Mouse (Mus musculus) common myeloid progenitor, adult 5-6 weeks (primary cell): ENCODE measurements around the gene Nynrin. TPM values are rescaled to one million over a fixed set of nuclear protein-coding genes. Genes with fewer than 3 reads are reported as not detected.

Experiments used
- ATAC-seq: replicated peaks from 2 replicates; pipeline ENCODE4 v1.8.0; 2016; ENCODE audit warnings: low read depth, mild to moderate bottlenecking, moderate TSS enrichment, inconsistent platforms; ENCODE audit not compliant: poor library complexity, severe bottlenecking
- total RNA-seq: library from RNA; stranded (forward); fragments of 200-1000, 187-1606 nt; gene quantifications from 2 replicates; pipeline ENCODE4 v1.2.3, GENCODE M21; 2017

Nynrin gene
- 5.9 and 6.5 TPM in 2 replicates for total RNA-seq

DNA sequence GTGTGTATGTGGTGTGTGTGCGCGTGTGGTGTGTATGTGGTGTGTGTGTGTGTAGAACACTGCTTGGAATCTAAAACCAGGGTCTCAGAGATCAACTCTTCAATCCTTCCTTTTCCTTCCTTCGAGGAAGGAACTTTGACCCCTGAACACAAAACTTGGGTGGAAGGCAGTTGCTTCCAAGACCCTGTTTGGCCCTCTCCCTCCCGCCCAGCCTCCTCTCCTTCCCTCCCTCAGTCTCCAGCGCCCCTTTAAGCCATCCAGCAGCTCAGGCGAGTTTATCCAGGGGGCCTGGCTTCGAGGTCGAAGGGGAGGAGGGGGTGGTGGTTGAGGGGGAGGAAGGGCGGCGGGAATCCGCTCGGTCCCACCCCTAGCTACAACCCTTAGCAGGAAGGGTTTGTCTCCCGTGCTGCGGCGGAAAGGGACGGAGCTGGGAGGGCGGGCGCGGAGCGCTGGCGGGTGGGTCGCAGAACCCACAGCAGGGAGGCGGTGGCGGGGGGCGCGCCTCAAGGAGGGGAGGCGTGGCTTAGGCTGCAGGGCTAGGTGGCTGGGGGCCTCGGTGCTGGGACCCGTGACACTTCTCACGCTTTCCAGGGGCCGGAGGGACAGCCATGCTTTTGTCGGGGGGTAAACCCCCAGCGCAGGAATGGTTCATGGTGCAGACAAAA is at the start of gene Nynrin:
Nynrin (plus strand) TSS at position 390 of the 665 bp plus-strand sequence.
- peak; percentile 84 for ATAC-seq

- ATAC-seq, result no peak
Observed at GRCm38 (mm10) chr14:55814885-55815284, 38.9 kb upstream of the Nynrin start.

GRCm38 (mm10) chr14:55815310-55815751 is 38.5 kb upstream of the Nynrin start:
- ATAC-seq, result peak; percentile 18; the same call in 1 of the 2 replicates

DNA sequence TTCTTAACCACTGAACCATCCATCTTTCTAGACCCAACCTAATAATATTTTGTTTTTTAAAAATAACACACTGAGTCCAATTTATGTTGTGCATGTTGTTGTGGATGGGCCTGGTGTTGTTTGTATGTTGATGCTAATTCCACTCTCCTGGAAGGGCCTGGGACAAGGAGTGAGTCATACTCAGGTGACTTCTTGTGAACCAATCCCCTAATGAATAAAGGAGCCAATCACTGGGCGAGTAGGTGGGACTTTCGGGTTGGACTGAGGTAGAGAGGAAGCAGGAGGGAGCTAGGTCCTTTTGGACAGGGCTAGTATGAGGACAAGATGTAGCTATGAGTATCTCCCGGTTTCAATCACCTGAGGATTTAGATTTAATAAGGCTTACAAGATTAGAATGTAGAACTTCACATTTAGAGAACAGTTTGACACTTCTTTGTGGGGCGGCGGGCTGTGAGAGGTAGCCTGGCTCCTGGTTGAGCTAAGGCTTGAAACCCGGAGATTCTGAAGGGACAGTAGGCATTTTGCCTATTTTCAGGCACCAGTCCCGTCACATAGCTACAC is 33.9 kb upstream of the Nynrin start:
- no peak for ATAC-seq

DNA sequence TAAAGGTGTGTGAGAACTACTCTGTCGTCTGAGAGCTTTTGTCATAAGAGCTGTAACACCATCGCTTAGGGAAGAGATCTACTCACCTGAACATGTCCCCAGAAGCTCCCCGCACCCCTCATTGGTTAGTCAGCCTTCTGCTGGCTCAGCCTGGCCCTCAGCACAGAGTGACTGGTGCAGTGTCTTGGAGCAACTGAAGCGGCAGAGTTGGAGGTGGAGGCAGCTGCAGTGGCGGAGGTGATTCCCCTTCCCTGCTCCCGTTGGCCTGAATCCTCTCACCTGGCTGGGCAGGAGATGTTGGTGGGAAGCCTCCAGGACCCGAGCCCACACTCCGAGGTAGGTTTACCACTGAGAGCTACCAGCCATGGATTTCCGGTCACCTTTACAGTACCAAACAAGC is 33.2 kb upstream of the Nynrin start:
- no peak for ATAC-seq

- ATAC-seq, result peak; percentile 91
Observed at GRCm38 (mm10) chr14:55822435-55822990, 31.3 kb upstream of the Nynrin start.

- ATAC-seq, result 0 out of 2 replicates have a peak, but pooled peaks have one; percentile 12
Observed at GRCm38 (mm10) chr14:55822991-55823762, 30.6 kb upstream of the Nynrin start, which contains the start of gene Nfatc4. Gene Nfatc4 (plus strand): TSS chr14:55823144.

DNA sequence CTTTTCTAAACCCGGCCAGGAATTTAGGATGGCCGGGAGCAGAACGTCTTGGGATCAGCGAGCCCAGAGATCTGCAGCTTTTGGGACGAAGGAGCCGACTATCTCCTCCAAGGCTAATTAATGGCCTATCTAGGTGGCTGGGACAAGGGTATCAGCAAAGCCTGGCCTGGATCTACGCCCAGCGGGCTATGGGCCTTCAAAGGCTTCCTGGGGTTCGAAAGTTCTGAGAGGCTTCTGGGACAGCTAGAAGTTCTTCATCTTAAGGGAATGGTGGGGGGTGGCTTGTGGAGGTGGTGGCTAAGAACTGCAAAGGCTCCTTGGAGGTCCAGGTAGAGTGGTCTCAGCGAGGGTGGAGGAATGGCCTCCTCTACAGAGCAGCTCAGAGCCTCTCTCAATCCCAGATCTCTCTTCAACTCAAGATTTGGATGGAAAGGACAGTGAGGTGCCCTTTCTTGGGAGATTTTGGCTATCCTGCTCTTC is 29.8 kb upstream of the Nynrin start:
- ATAC-seq, result no peak

DNA sequence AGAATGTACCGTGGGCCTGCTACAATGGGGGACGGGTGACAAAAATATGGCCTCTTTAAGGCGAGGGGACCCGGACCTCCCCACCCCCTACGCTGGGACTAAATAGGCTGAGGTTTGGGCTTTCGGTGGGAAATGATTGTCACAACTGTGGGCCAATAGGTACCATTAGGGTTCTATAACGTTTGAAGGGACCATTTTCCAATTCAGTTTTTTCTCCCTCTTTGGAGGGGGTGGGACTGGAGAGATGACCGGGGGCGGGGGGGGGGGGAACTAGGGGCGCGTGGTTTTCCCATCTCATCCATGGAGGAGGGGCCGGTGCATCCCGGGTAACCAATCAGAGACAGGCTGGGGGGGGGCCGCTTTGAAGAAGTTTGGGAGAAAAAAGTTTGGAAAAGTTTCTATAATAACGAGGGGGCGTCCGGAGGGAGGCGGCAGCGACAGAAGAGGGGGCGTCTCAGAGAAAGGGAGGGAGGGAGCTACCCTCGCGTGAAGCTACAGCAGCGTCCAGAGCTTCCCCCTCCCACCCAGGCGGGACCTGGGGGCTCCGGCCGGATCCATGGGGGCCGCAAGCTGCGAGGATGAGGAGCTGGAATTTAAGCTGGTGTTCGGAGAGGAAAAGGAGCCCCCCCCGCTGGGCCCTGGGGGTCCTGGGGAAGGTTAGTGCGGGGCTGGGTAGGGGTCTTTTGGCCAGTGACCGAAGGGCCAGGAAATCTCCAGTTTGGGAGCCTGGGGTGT is 29.2 kb upstream of the Nynrin start:
- no peak for ATAC-seq

- ATAC-seq, result no peak
Observed at GRCm38 (mm10) chr14:55825216-55826051, 28.4 kb upstream of the Nynrin start.

GRCm38 (mm10) chr14:55826142-55826541 is 27.7 kb upstream of the Nynrin start:
- ATAC-seq, result no peak

DNA sequence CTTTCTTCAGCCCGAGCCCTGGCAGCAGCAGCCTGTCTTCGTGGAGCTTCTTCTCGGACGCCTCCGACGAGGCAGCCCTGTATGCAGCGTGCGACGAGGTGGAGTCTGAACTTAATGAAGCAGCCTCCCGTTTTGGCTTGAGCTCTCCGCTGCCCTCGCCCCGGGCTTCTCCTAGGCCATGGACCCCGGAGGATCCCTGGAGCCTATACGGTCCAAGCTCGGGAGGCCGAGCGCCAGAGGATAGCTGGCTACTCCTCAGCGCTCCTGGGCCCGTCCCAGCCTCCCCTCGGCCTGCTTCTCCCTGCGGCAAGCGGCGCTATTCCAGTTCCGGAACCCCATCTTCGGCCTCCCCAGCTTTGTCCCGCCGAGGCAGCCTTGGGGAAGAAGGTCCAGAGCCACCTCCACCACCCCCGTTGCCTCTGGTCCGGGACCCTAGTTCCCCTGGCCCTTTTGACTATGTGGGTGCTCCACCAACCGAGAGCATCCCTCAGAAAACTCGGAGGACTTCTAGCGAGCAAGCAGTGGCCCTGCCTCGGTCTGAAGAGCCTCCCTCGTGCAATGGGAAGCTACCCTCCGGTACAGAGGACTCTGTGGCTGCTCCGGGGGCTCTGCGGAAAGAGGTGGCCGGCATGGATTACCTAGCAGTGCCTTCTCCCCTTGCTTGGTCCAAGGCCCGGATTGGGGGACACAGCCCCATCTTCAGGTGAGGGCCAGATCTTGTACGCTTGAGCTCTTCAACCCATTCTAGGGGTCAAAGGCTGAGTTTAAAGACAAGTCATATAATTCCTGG is 27.1 kb upstream of the Nynrin start:
- ATAC-seq, result no peak

GRCm38 (mm10) chr14:55828716-55829263 is 25.0 kb upstream of the Nynrin start:
- no peak for ATAC-seq

DNA sequence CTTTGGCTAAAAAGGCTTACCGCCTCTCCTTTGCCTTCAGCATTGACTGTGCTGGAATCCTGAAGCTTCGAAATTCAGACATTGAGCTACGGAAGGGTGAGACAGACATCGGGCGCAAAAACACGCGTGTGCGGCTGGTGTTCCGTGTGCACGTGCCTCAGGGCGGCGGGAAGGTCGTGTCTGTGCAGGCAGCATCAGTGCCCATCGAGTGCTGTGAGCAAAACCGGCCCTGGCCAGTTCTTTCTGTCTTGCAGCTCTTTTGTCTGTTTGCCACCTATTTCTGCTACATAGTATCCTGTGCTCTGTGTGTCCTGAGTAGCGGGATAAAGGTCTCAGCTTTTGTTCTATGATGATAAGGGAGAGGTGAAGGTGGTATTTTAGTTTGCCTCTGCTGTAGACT is 24.0 kb upstream of the Nynrin start:
- ATAC-seq, result no peak

- ATAC-seq, result no peak
Observed at GRCm38 (mm10) chr14:55830331-55830730, 23.5 kb upstream of the Nynrin start.

- no peak for ATAC-seq
Observed at GRCm38 (mm10) chr14:55833126-55833525, 20.7 kb upstream of the Nynrin start.

DNA sequence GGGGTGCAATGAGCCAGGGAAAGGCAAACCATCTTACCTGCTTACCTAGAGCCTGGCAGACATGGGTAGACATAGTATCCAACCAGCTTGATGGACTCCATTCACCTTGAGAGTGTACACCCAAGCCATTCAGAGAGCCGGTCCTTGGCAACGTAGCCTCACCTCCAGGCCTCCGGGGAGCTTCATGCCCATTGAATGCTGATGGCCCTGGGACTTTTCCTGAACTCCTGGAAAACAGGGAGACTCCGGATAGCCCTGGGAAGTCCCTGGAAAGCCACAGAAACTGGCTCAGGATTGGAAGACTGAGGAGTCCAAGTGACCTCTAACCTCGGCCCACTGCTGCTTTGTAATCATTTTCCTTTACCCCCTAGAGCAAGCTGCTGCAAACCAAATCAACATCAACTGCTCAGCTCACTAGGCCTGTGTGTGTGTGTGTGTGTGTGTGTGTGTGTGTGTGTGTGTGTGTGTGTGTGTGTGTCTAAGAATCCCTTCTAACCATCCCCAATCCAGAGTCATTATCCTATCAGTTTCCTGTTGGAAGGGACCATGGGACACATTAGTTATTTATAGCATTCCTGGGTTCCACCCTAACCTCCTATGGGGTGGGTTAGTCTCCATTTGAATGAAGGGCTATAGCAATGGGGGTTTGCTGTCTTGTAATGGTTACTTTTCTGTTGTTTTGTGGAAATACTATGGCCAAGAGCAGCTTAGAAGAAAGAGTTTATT is 18.8 kb upstream of the Nynrin start:
- no peak for ATAC-seq
